Mouse (Mus musculus) erythroblast, embryonic 14.5 days (primary cell): Measurements from ENCODE around the gene Pax8. TPM values are rescaled to one million over a fixed set of nuclear protein-coding genes. Genes with fewer than 3 reads are reported as not detected.

Source experiments
- H3K27me3 ChIP-seq: 2 replicates; pipeline ENCODE4 v1.6.1; 2012; ENCODE audit warnings: inconsistent platforms; ENCODE audit not compliant: control insufficient read depth
- H3K36me3 ChIP-seq: 2 replicates; pipeline ENCODE4 v1.6.1; 2012; ENCODE audit warnings: mild to moderate bottlenecking, inconsistent platforms; ENCODE audit not compliant: control insufficient read depth
- H3K4me1 ChIP-seq: 2 replicates; pipeline ENCODE4 v1.6.1; 2012; ENCODE audit warnings: inconsistent platforms; ENCODE audit not compliant: control insufficient read depth
- H3K4me3 ChIP-seq: replicated peaks from 2 replicates; pipeline ENCODE3; 2012; ENCODE audit warnings: moderate library complexity, mild to moderate bottlenecking, inconsistent platforms
- H3K9me3 ChIP-seq: 2 replicates; pipeline ENCODE4 v1.6.1; 2012; ENCODE audit warnings: low read length, inconsistent platforms, mixed read lengths; ENCODE audit not compliant: control insufficient read depth
- GATA1 ChIP-seq: IDR thresholded peaks from 2 replicates; pipeline ENCODE4 v1.6.1; 2012; ENCODE audit warnings: low read length, inconsistent platforms, mixed read lengths
- TAL1 ChIP-seq: IDR thresholded peaks from 3 replicates; pipeline ENCODE4 v1.6.1; 2012; ENCODE audit warnings: low read length, inconsistent platforms, mixed read lengths
- polyA plus RNA-seq: library from polyadenylated mRNA; stranded (reverse); fragments of >175 nt; gene quantifications from 2 replicates; pipeline ENCODE4 v1.2.3, GENCODE M21; 2012

Gene Pax8
- polyA plus RNA-seq, 1 experiment, result not detected

- TF ChIP-seq GATA1 (no peak), TAL1 (no peak)
- Histone ChIP-seq H3K4me3 (no peak overlapping the region), H3K4me1 (no peaks in the 10 kb centered on the region), H3K36me3 (no peaks in the 10 kb centered on the region), H3K27me3 (no peaks in the 10 kb centered on the region), H3K9me3 (no peaks in the 10 kb centered on the region)
Measured at GRCm38 (mm10) chr2:24427866-24428675, 47.3 kb downstream of the Pax8 start.

DNA sequence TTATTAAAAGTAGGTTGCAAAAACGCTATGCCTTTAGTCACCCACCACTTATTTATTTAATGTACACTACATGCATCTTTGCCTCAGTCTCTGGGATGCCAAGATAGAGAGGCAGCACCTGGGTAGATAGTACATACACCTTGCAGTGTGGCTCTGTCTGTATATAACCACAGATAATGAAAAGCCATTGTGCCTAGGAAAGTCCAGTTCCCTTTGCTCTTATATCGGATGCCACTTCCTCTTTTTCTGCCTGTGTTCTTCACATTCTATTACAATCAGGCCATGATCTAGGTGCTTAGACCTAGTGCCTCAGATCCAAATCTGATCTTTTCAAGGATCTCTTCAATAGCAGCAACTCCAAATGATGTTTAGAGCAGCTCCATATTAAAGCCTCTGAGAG, 49.8 kb downstream of the Pax8 start:
- no peaks in the 10 kb centered on the region for H3K4me1 ChIP-seq
- no peak for TF ChIP-seq GATA1
- TF ChIP-seq TAL1, result no peak

DNA sequence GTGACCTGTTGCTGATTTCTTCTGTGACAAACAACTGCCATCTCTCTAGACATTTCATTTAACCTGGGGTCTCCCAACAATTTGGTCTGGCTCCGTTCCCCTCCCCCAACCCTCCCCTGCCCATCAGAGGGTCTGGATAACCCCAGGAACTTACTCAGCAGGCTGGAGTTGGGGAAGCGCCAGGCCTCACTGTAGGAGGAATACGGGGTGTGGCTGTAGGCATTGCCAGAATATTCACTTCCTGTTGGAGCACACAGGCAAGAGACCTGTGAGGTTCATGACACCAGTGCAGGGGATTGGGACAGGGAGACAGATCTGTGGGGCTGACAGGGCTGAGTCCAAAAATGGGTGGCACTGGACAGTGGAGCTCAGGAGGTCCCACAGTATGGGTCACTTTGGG, 52.6 kb downstream of the Pax8 start:
- Histone ChIP-seq H3K4me1 (no peaks in the 10 kb centered on the region), H3K27me3 (no peaks in the 10 kb centered on the region)
- TF ChIP-seq GATA1 (no peak), TAL1 (no peak)

More for the DNA sequence above, 49.8 kb downstream of the Pax8 start:
- Histone ChIP-seq H3K9me3 (no peaks in the 10 kb centered on the region), H3K36me3 (no peaks in the 10 kb centered on the region), H3K27me3 (no peaks in the 10 kb centered on the region), H3K4me3 (no peak overlapping the region)

GRCm38 (mm10) chr2:24421211-24421863, 54.1 kb downstream of the Pax8 start:
- TF ChIP-seq TAL1, result no peak
- no peak for TF ChIP-seq GATA1
- no peaks in the 10 kb centered on the region for H3K9me3 ChIP-seq
- H3K27me3 ChIP-seq, result peaks cover 8% of the 10 kb centered on the region
- no peaks in the 10 kb centered on the region for H3K4me1 ChIP-seq
- H3K4me3 ChIP-seq, result no peak overlapping the region
- no peaks in the 10 kb centered on the region for H3K36me3 ChIP-seq

More for the DNA sequence above, 52.6 kb downstream of the Pax8 start:
- no peak overlapping the region for H3K4me3 ChIP-seq
- H3K9me3 ChIP-seq, result no peaks in the 10 kb centered on the region
- no peaks in the 10 kb centered on the region for H3K36me3 ChIP-seq

DNA sequence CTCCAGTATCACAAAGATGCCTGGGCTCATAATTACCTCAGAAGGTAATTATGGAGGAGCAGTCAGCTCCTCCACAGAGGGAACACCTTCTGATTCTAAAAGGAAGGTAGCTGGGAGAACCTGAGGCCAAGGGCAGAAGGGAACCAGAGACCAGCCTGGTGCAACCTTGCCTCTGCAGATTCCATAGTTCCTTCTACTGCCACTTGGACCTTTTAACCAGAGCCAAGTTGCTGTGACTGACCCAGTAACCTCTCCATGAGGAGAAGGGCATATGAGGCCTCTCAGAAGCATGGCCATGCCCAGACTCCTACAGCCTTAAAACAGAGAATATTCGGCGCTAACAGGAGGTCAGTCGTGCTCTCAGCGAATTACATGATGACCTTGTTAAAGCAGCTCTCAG, 57.8 kb downstream of the Pax8 start:
- Histone ChIP-seq H3K27me3 (peaks cover 9% of the 10 kb centered on the region), H3K4me1 (no peaks in the 10 kb centered on the region), H3K4me3 (no peak overlapping the region), H3K36me3 (no peaks in the 10 kb centered on the region), H3K9me3 (no peaks in the 10 kb centered on the region)
- TF ChIP-seq TAL1 (no peak), GATA1 (no peak)

- peaks cover 9% of the 10 kb centered on the region for H3K27me3 ChIP-seq
Measured at GRCm38 (mm10) chr2:24417106-24417505, 58.3 kb downstream of the Pax8 start.

DNA sequence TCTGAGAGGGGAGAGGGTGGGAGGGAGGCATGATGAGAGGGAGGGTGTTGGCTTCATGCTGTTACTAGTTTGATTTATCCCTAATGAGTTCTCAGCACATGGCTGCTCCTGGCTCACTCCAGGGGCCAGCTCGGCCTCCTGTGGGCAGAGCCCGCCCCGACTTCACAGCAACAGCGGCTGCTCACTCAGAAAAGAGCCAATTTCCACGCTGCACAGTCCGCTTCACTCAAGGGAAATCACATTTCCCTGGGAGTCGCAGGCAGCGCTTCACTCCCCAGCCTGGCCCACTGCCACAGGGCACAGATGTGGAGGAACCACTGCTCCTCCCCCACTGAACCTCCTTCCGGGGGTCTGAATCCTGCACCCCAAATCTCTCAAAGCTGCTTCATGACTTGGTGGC, 58.7 kb downstream of the Pax8 start:
- H3K4me3 ChIP-seq, result no peak overlapping the region
- no peaks in the 10 kb centered on the region for H3K36me3 ChIP-seq
- TF ChIP-seq TAL1 (no peak), GATA1 (no peak)
- peaks cover 9% of the 10 kb centered on the region for H3K27me3 ChIP-seq
- no peaks in the 10 kb centered on the region for H3K9me3 ChIP-seq
- no peaks in the 10 kb centered on the region for H3K4me1 ChIP-seq

More at GRCm38 (mm10) chr2:24417106-24417505, 58.3 kb downstream of the Pax8 start:
- Histone ChIP-seq H3K4me3 (no peak overlapping the region), H3K4me1 (no peaks in the 10 kb centered on the region), H3K36me3 (no peaks in the 10 kb centered on the region), H3K9me3 (no peaks in the 10 kb centered on the region)
- TF ChIP-seq GATA1, result no peak
- no peak for TF ChIP-seq TAL1

- Histone ChIP-seq H3K36me3 (peaks cover under 1% of the 10 kb centered on the region), H3K4me3 (no peak overlapping the region), H3K27me3 (peaks cover 9% of the 10 kb centered on the region), H3K4me1 (no peaks in the 10 kb centered on the region), H3K9me3 (no peaks in the 10 kb centered on the region)
- TF ChIP-seq GATA1 (no peak), TAL1 (no peak)
Measured at GRCm38 (mm10) chr2:24413677-24414076, 61.7 kb downstream of the Pax8 start.

DNA sequence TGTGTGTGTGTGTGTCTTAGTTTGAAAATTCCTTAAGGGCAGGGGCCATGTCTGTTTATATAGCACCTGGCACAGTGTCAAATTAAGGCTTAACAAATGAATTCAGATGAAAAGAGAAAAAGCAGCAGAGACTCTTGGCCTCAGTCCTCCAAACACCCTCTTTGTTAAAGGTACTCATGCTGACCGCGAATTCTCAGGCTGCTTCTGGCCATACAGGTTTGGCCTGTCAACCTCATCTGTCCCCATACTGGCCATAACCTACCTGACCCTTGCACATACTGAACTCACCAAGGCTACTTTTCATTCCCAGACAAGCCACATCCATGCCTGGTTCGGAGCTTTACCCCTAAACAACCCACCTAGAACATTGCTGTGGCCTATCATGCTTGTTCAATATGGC, 62.2 kb downstream of the Pax8 start:
- Histone ChIP-seq H3K4me1 (no peaks in the 10 kb centered on the region), H3K9me3 (no peaks in the 10 kb centered on the region), H3K36me3 (peaks cover 6% of the 10 kb centered on the region), H3K27me3 (peaks cover 9% of the 10 kb centered on the region), H3K4me3 (no peak overlapping the region)
- TF ChIP-seq GATA1, result no peak
- no peak for TF ChIP-seq TAL1
